Mouse (Mus musculus): ENCODE results near the gene Opn3. TPM values are rescaled to one million over a fixed set of nuclear protein-coding genes. Genes with fewer than 3 reads are reported as not detected.

Opn3 gene
- polyA plus RNA-seq, 1 experiment from 2014 or later: 8.2 TPM

DNA sequence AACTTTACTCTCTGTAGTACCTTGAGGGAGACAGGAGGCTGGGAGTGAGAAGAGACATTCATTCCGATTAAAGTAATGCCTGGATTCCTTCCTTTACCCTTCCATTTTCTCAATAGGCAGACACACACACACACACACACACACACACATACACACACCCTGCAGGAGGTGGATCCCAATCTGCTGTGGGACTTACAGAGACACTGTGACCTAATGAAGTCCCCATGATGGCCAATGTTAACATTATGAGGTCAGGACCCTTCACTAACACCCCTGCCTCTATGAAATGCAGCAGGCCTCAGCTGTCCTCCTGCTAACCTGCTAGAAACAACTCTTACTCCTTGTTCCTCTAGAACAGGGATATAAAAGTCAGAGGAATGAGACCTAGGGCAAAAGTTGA lies 5.7 kb upstream of the Opn3 start, which contains the start of gene Wdr64:
Gene Wdr64, plus strand, starts transcription at position 301 of the 400 bp plus-strand sequence.
- H3K4me3 ChIP-seq (replicated peaks; ENCODE audit: low read length): no peak within 1 kb of the TSS
- no peak for DNase-seq (ENCODE audit: low spot score)
- H3K36me3 ChIP-seq (replicated peaks; ENCODE audit: control insufficient read depth, insufficient read depth): no peaks in the 10 kb centered on the region
- no peaks in the 10 kb centered on the region for H3K4me1 ChIP-seq (replicated peaks; ENCODE audit: control insufficient read depth, insufficient read depth, low read length)
- H3K4me2 ChIP-seq (replicated peaks): no peak within 1 kb of the TSS
- H3K9me3 ChIP-seq (ENCODE audit: control insufficient read depth, low read length): no peaks in the 10 kb centered on the region
- WGBS: 82% methylated on average over 1 of the region's 1 CpGs
- no peak within 1 kb of the TSS for H3K27ac ChIP-seq
- no peak within 1 kb of the TSS for H3K9ac ChIP-seq
- no peak for ATAC-seq (ENCODE audit: low FRiP score)
- H3K27me3 ChIP-seq (ENCODE audit: control insufficient read depth, insufficient read depth, low read length): no peaks in the 10 kb centered on the region

GRCm38 (mm10) chr1:175693429-175693960 lies 919 bp upstream of the Opn3 start:
- no peak overlapping the region for H3K27ac ChIP-seq
- DNase-seq (ENCODE audit: low spot score): no peak
- H3K9ac ChIP-seq: peak overlapping the region; percentile 1; the same call in 1 of the 2 replicates
- no peaks in the 10 kb centered on the region for H3K9me3 ChIP-seq (ENCODE audit: control insufficient read depth, low read length)
- H3K4me1 ChIP-seq (replicated peaks; ENCODE audit: control insufficient read depth, insufficient read depth, low read length): peaks cover 24% of the 10 kb centered on the region
- peak overlapping the region; percentile 79 for H3K4me2 ChIP-seq (replicated peaks)
- 0 out of 2 replicates have a peak, but pooled peaks have one; percentile 0 for ATAC-seq (ENCODE audit: low FRiP score)
- H3K36me3 ChIP-seq (replicated peaks; ENCODE audit: control insufficient read depth, insufficient read depth): no peaks in the 10 kb centered on the region
- WGBS: 47% methylated on average over 12 of the region's 12 CpGs
- no peaks in the 10 kb centered on the region for H3K27me3 ChIP-seq (ENCODE audit: control insufficient read depth, insufficient read depth, low read length)
- H3K4me3 ChIP-seq (replicated peaks; ENCODE audit: low read length): peak overlapping the region; percentile 58

DNA sequence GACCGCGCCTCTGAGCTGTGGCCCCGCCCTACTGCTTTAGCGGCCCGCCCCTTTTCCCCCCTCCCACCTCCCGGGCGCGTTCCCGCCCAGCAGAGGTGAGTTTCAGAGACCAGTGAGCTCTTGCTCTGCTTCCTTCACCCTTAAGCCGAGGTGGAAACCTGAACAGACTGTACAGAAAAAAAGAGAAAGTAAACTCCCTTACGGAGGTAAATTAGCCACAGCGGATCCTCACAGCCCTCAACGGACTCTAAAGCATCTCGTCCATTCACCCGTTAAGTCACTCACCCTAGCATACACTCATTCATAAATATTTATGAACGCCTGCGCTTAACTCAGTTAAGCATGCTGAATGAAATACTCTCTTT lies 403 bp upstream of the Opn3 start:
- Histone ChIP-seq H3K9ac (peak overlapping the region; percentile 1; the same call in 1 of the 2 replicates), H3K4me1 (replicated peaks; ENCODE audit: control insufficient read depth, insufficient read depth, low read length) (peaks cover 24% of the 10 kb centered on the region), H3K9me3 (ENCODE audit: control insufficient read depth, low read length) (no peaks in the 10 kb centered on the region), H3K4me2 (replicated peaks) (peak overlapping the region; percentile 79), H3K27ac (no peak overlapping the region), H3K27me3 (ENCODE audit: control insufficient read depth, insufficient read depth, low read length) (no peaks in the 10 kb centered on the region), H3K36me3 (replicated peaks; ENCODE audit: control insufficient read depth, insufficient read depth) (no peaks in the 10 kb centered on the region), H3K4me3 (replicated peaks; ENCODE audit: low read length) (peak overlapping the region; percentile 58)
- no peak for ATAC-seq (ENCODE audit: low FRiP score)
- under 1% methylated on average over 17 of the region's 17 CpGs for WGBS
- no peak for DNase-seq (ENCODE audit: low spot score)

GRCm38 (mm10) chr1:175691686-175692245 lies 810 bp downstream of the Opn3 start:
- Histone ChIP-seq H3K27ac (peak overlapping the region; percentile 86), H3K4me3 (replicated peaks; ENCODE audit: low read length) (peak overlapping the region; percentile 58), H3K9me3 (ENCODE audit: control insufficient read depth, low read length) (no peaks in the 10 kb centered on the region), H3K4me1 (replicated peaks; ENCODE audit: control insufficient read depth, insufficient read depth, low read length) (peaks cover 24% of the 10 kb centered on the region), H3K9ac (peak overlapping the region; percentile 70), H3K36me3 (replicated peaks; ENCODE audit: control insufficient read depth, insufficient read depth) (peaks cover 11% of the 10 kb centered on the region), H3K4me2 (replicated peaks) (peak overlapping the region; percentile 79), H3K27me3 (ENCODE audit: control insufficient read depth, insufficient read depth, low read length) (no peaks in the 10 kb centered on the region)
- WGBS: 1% methylated on average over 22 of the region's 22 CpGs
- DNase-seq (ENCODE audit: low spot score): no peak
- ATAC-seq (ENCODE audit: low FRiP score): no peak

DNA sequence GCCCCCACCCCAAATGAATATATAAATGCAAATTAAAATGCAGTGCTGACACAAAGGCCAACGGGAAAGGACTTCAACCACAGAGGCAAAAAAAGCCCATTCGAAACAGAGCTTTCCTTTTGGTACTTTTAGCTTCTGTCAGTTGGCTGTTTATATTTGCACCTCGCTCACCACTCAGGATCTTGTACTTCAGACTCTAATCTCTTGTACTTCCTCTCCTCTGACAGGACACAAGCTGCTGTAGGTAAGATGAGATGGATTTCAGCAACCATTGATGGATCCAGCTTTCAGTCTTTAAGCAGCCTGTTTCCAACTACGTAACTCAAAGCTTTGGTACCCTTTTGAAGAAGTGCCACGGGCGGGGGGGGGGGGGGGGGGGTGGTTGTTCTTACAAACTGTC lies 11.6 kb downstream of the Opn3 start:
- H3K4me1 ChIP-seq (replicated peaks; ENCODE audit: control insufficient read depth, insufficient read depth, low read length): no peaks in the 10 kb centered on the region
- H3K27me3 ChIP-seq (ENCODE audit: control insufficient read depth, insufficient read depth, low read length): no peaks in the 10 kb centered on the region
- H3K4me2 ChIP-seq (replicated peaks): no peak overlapping the region
- ATAC-seq (ENCODE audit: low FRiP score) (no peak), DNase-seq (ENCODE audit: low spot score) (no peak)
- H3K4me3 ChIP-seq (replicated peaks; ENCODE audit: low read length): no peak overlapping the region
- no peak overlapping the region for H3K27ac ChIP-seq
- H3K9me3 ChIP-seq (ENCODE audit: control insufficient read depth, low read length): no peaks in the 10 kb centered on the region
- peaks cover 1% of the 10 kb centered on the region; the same call in 1 of the 2 replicates for H3K36me3 ChIP-seq (replicated peaks; ENCODE audit: control insufficient read depth, insufficient read depth)
- no peak overlapping the region for H3K9ac ChIP-seq
- WGBS: 88% methylated on average over 6 of the region's 6 CpGs

DNA sequence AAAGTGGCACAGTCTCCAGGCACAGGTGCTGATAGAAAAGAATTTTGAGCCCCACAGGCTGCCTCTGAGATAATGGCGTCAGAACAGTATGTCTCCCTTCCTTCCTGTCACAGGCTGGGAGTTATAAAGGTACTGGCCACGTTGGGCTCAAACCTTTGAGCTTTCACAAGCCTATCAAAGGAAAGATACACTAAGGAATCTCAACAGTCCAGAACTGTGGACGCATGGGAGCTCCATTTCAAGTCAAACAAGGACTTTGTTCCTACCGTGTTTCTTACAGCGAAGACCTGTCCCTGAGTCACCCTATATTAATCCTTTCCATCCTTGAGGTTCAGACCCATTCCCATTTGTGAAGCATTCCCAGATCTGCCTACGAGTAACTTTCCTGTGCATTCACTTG lies 15.1 kb downstream of the Opn3 start:
- no peak for ATAC-seq (ENCODE audit: low FRiP score)
- no peak overlapping the region for H3K4me3 ChIP-seq (replicated peaks; ENCODE audit: low read length)
- no peak overlapping the region for H3K4me2 ChIP-seq (replicated peaks)
- H3K27me3 ChIP-seq (ENCODE audit: control insufficient read depth, insufficient read depth, low read length): no peaks in the 10 kb centered on the region
- H3K36me3 ChIP-seq (replicated peaks; ENCODE audit: control insufficient read depth, insufficient read depth): no peaks in the 10 kb centered on the region
- no peak for DNase-seq (ENCODE audit: low spot score)
- H3K4me1 ChIP-seq (replicated peaks; ENCODE audit: control insufficient read depth, insufficient read depth, low read length): no peaks in the 10 kb centered on the region
- WGBS: 86% methylated on average over 6 of the region's 6 CpGs
- H3K9me3 ChIP-seq (ENCODE audit: control insufficient read depth, low read length): no peaks in the 10 kb centered on the region
- H3K9ac ChIP-seq: no peak overlapping the region
- no peak overlapping the region for H3K27ac ChIP-seq

DNA sequence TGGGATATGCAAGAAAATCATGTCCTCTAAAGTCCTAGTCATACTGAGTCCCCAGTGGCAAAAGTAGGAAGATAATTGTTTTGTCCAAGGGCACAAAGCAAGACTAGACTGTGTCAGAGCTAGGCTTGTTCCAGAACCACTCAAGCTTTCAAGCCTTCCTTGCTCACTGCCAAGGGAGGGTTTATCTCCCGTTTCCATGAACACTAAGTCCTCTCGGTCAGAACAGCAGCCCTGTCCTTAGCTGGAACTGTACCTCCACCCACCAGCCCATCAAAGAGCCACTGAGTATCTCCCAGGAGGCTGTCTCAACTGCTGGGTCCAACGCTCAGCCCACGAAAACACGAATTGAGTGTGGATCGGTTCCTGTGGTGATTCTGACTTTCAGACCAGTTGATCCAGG lies 17.5 kb downstream of the Opn3 start:
- H3K4me2 ChIP-seq (replicated peaks): no peak overlapping the region
- 88% methylated on average over 6 of the region's 6 CpGs for WGBS
- no peak overlapping the region for H3K27ac ChIP-seq
- no peak overlapping the region for H3K9ac ChIP-seq
- no peaks in the 10 kb centered on the region for H3K27me3 ChIP-seq (ENCODE audit: control insufficient read depth, insufficient read depth, low read length)
- DNase-seq (ENCODE audit: low spot score): no peak
- H3K9me3 ChIP-seq (ENCODE audit: control insufficient read depth, low read length): no peaks in the 10 kb centered on the region
- no peak overlapping the region for H3K4me3 ChIP-seq (replicated peaks; ENCODE audit: low read length)
- no peaks in the 10 kb centered on the region for H3K4me1 ChIP-seq (replicated peaks; ENCODE audit: control insufficient read depth, insufficient read depth, low read length)
- no peaks in the 10 kb centered on the region for H3K36me3 ChIP-seq (replicated peaks; ENCODE audit: control insufficient read depth, insufficient read depth)
- ATAC-seq (ENCODE audit: low FRiP score): no peak

- H3K27ac ChIP-seq: no peak overlapping the region
- H3K9ac ChIP-seq: no peak overlapping the region
- ATAC-seq (ENCODE audit: low FRiP score): no peak
- H3K27me3 ChIP-seq (ENCODE audit: control insufficient read depth, insufficient read depth, low read length): no peaks in the 10 kb centered on the region
- H3K36me3 ChIP-seq (replicated peaks; ENCODE audit: control insufficient read depth, insufficient read depth): no peaks in the 10 kb centered on the region
- H3K4me2 ChIP-seq (replicated peaks): no peak overlapping the region
- no peak overlapping the region for H3K4me3 ChIP-seq (replicated peaks; ENCODE audit: low read length)
- DNase-seq (ENCODE audit: low spot score): no peak
- no peaks in the 10 kb centered on the region for H3K9me3 ChIP-seq (ENCODE audit: control insufficient read depth, low read length)
- WGBS: 87% methylated on average over 7 of the region's 7 CpGs
- no peaks in the 10 kb centered on the region for H3K4me1 ChIP-seq (replicated peaks; ENCODE audit: control insufficient read depth, insufficient read depth, low read length)
Observed at GRCm38 (mm10) chr1:175673563-175674325, 18.8 kb downstream of the Opn3 start.

- Histone ChIP-seq H3K27me3 (ENCODE audit: control insufficient read depth, insufficient read depth, low read length) (no peaks in the 10 kb centered on the region), H3K9ac (no peak overlapping the region), H3K4me2 (replicated peaks) (no peak overlapping the region), H3K4me1 (replicated peaks; ENCODE audit: control insufficient read depth, insufficient read depth, low read length) (no peaks in the 10 kb centered on the region), H3K27ac (no peak overlapping the region), H3K9me3 (ENCODE audit: control insufficient read depth, low read length) (no peaks in the 10 kb centered on the region), H3K4me3 (replicated peaks; ENCODE audit: low read length) (no peak overlapping the region), H3K36me3 (replicated peaks; ENCODE audit: control insufficient read depth, insufficient read depth) (no peaks in the 10 kb centered on the region)
- no peak for DNase-seq (ENCODE audit: low spot score)
- 32% methylated on average over 1 of the region's 1 CpGs for WGBS
- ATAC-seq (ENCODE audit: low FRiP score): no peak
Observed at GRCm38 (mm10) chr1:175671626-175672025, 20.9 kb downstream of the Opn3 start.

Measured in hindbrain, embryonic 14.5 days (tissue).